Mouse (Mus musculus) gastrocnemius, adult 2 months (tissue): ENCODE measurements around the gene Btbd11. TPM values are rescaled to one million over a fixed set of nuclear protein-coding genes. Genes with fewer than 3 reads are reported as not detected.

Experiments used
- DNase-seq: peaks from one replicate; pipeline ENCODE4 v3.0.0; 2022
- H3K27ac ChIP-seq: fragments of 200-600 bp; 2 replicates; pipeline ENCODE4 v1.8.1; 2022; ENCODE audit warnings: mild to moderate bottlenecking
- H3K4me3 ChIP-seq: fragments of 200-600 bp; 2 replicates; pipeline ENCODE4 v1.8.1; 2022; ENCODE audit warnings: mild to moderate bottlenecking, moderate library complexity
- CTCF ChIP-seq: fragments of 200-600 bp; IDR thresholded peaks from 2 replicates; pipeline ENCODE4 v1.8.1; 2022; ENCODE audit warnings: antibody characterized with exemption, mild to moderate bottlenecking, moderate library complexity
- intact Hi-C: fragments of 180-260 bp; cut with DNase I; formaldehyde crosslinking; loops from one replicate; pipeline ENCODE4 v1.15.1; 2025
- total RNA-seq, 2 experiments: library from RNA; stranded (reverse); gene quantifications; 2 replicates each; pipeline ENCODE4 v1.2.3; 2021

Btbd11 gene
- total RNA-seq, 2 experiments from 2014 or later, result 0.77 to 1.2 TPM

GRCm38 (mm10) chr10:85500573-85501155, 114.0 kb downstream of the Btbd11 start:
- Histone ChIP-seq H3K4me3 (no peak overlapping the region), H3K27ac (no peak overlapping the region)
- no peak for TF ChIP-seq CTCF
- intact Hi-C loops, result no loop called here
- DNase-seq, result no peak

DNA sequence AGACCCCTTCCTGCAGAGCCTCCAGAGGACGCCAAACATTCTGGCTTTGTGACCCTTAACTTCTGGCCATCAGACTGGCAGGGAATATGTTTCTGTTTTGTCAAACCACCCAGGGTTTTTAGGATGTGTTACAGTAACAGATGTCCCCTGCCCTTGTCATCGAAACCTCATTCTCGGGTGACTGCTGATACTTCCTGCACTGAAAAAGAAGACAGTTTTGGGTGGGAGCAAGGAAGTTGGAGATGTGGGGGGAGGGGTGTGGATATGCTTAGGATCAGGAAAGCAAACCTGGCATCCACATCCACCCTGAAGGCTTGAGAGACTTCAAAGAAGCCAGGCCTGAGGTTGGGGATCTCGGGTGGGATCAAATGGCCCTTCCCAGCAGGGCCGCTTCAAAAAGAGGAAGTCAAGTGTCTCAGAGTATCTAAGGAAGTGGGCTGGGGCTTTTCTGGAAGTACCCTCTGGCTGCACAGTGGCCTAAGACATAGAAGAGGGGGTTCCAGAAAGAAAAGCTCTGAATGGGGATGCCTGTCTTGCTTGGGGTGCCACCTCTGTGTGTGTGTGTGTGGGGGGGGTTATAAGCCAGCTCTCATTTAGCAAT, 115.5 kb downstream of the Btbd11 start:
- Histone ChIP-seq H3K4me3 (no peak overlapping the region), H3K27ac (no peak overlapping the region)
- TF ChIP-seq CTCF, result no peak
- DNase-seq, result no peak
- intact Hi-C loops, result no loop called here

- TF ChIP-seq CTCF, result no peak
- intact Hi-C loops, result no loop called here
- Histone ChIP-seq H3K4me3 (no peak overlapping the region), H3K27ac (no peak overlapping the region)
- DNase-seq, result no peak
Observed at GRCm38 (mm10) chr10:85502656-85503055, 116.0 kb downstream of the Btbd11 start.

DNA sequence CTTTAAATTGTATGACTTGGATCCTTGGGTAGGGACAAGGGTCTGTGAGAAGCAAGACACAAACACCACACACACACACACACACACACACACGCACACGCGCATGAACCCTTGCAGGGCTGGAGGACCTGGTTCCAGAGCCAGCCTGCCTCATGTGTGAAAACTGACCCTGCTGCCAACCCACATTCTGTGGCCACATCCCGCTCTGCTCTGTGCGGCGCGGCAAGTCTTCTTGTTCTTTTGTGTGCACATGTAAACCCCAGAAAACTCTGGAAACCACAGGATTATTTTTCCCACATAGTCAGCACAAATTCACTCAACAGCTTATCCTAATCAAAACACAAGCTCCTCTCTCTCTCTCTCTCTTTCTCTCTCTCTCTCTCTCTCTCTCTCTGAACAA, 116.8 kb downstream of the Btbd11 start:
- DNase-seq, result no peak
- Histone ChIP-seq H3K4me3 (no peak overlapping the region), H3K27ac (no peak overlapping the region)
- intact Hi-C loops, result no loop called here
- no peak for TF ChIP-seq CTCF

DNA sequence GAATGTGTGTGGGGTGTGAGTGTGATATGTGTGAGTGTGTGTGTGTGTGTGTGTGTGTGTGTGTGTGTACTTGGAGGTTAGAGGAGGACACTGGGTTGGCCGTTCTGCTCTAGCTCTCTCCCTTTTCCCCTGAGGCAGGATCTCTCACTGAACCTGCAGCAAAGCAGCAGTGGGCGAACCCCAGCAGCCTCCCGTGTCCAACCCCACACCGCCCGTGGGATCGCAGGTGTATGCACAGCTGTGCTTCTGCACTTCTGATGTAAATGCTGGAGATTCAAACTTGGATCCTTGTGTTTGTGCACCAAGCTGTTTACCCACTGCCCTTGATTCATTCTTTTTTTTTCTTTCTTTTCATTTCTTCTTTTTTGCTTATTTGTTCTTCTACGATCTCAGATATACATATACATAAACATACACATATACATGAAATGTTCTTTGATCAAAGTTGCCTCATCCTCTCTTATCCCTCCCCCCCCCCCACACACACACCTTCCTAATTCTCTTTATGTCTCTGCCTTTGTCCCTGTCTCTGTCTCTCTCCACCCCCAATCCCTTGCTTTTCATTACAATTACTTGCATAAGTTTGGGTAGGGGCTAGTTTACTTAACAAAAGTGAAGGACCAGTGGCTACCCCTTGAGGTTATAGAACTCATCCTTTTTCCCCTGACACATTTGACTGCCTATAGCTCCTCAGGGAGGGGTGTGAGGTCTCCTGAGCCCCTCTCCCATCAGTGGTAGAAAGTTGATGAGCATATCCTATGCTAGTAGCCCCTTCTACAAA, 120.8 kb downstream of the Btbd11 start:
- intact Hi-C loops, result no loop called here
- DNase-seq, result no peak
- no peak for TF ChIP-seq CTCF
- no peak overlapping the region for H3K4me3 ChIP-seq
- no peak overlapping the region for H3K27ac ChIP-seq

GRCm38 (mm10) chr10:85508193-85508794, 121.7 kb downstream of the Btbd11 start:
- peak; percentile 37 for DNase-seq

GRCm38 (mm10) chr10:85509000-85509399, 122.4 kb downstream of the Btbd11 start:
- no peak overlapping the region for H3K27ac ChIP-seq
- H3K4me3 ChIP-seq, result no peak overlapping the region
- no peak for TF ChIP-seq CTCF
- DNase-seq, result no peak
- intact Hi-C loops, result no loop called here

More at GRCm38 (mm10) chr10:85508193-85508794, 121.7 kb downstream of the Btbd11 start:
- Histone ChIP-seq H3K27ac (no peak overlapping the region), H3K4me3 (no peak overlapping the region)
- TF ChIP-seq CTCF, result no peak
- intact Hi-C loops, result no loop called here

GRCm38 (mm10) chr10:85510329-85510728, 123.7 kb downstream of the Btbd11 start:
- no peak overlapping the region for H3K27ac ChIP-seq
- no peak for TF ChIP-seq CTCF
- intact Hi-C loops, result no loop called here
- no peak for DNase-seq
- H3K4me3 ChIP-seq, result no peak overlapping the region

- H3K4me3 ChIP-seq, result no peak overlapping the region
- intact Hi-C loops, result no loop called here
- TF ChIP-seq CTCF, result no peak
- DNase-seq, result no peak
- no peak overlapping the region for H3K27ac ChIP-seq
Observed at GRCm38 (mm10) chr10:85512808-85513207, 126.2 kb downstream of the Btbd11 start.

GRCm38 (mm10) chr10:85517223-85518110, 130.9 kb downstream of the Btbd11 start:
- no peak overlapping the region for H3K4me3 ChIP-seq
- H3K27ac ChIP-seq, result no peak overlapping the region
- intact Hi-C loops, result no loop called here
- DNase-seq, result no peak
- no peak for TF ChIP-seq CTCF

DNA sequence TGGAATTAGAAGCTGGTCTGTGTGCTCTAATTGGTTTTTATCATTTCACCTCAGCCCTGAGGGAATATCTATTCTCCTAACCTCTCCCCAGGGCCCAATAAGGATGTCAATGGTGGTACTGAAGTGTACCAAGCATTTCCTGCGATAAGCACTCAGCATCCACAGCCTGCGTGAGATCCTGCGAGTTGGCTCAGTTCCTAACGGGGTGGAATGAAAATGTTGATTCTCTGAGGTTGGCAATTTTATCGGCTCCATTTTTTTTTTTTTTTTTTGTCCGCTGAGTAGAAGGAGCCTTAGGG, 131.4 kb downstream of the Btbd11 start:
- intact Hi-C loops, result no loop called here
- Histone ChIP-seq H3K27ac (no peak overlapping the region), H3K4me3 (no peak overlapping the region)
- no peak for TF ChIP-seq CTCF
- no peak for DNase-seq

DNA sequence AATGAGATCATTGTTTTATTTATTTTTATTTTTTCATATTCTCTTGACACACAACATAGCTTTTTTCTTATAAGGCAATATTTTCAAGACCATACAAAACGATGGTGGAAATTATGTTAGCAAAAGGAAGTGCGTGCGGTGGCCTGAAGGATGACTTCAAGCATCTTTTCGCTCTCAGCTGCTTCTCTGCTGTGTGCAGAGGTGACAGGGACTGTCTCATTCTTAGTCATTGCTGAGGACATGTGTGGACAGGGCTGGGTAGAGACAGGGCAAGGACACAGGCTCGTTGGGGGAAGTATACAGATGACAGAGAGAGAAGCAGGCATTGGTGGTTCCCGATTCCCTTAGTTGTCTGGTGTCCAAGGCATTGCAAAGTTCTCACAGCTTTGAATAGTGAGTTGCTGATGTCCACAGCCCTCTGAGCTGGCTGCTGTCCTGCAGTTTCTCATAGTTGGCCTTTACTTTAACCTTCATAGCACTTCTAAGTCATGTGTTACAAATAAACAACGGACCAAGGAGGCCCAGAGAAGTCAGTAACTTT, 135.7 kb downstream of the Btbd11 start:
- no peak for TF ChIP-seq CTCF
- DNase-seq, result no peak
- no peak overlapping the region for H3K4me3 ChIP-seq
- intact Hi-C loops, result no loop called here
- no peak overlapping the region for H3K27ac ChIP-seq
